Mouse (Mus musculus): ENCODE results near the gene Pafah1b3. TPM values are rescaled to one million over a fixed set of nuclear protein-coding genes. Genes with fewer than 3 reads are reported as not detected.
"Not testable (repeated sequence)": the region's sequence is repeated elsewhere in the genome, so short reads cannot be mapped to it uniquely, and the experiment has no call there.

The Pafah1b3 gene
- polyA plus RNA-seq, 1 experiment: 37.1 TPM

GRCm38 (mm10) chr7:25269545-25270271 lies 28.1 kb downstream of the Pafah1b3 start:
- TF ChIP-seq POLR2A (IDR thresholded peaks at IDR 0.05; ENCODE audit: control insufficient read depth, low read depth, low read length): no peak
- TF ChIP-seq CTCF (IDR thresholded peaks at IDR 0.05; ENCODE audit: control insufficient read depth, insufficient read depth, insufficient replicate concordance, low read depth, low read length): no peak
- Histone ChIP-seq H3K27me3 (ENCODE audit: control insufficient read depth, insufficient read depth, low read length) (no peaks in the 10 kb centered on the region), H3K4me1 (ENCODE audit: control insufficient read depth, insufficient read depth, low read length) (peaks cover 14% of the 10 kb centered on the region), H3K4me3 (ENCODE audit: control insufficient read depth, low read depth, low read length) (no peak overlapping the region), H3K27ac (ENCODE audit: control insufficient read depth, insufficient read depth, low read depth, low read length) (no peak overlapping the region), H3K36me3 (ENCODE audit: control insufficient read depth, insufficient read depth, low read length) (no peaks in the 10 kb centered on the region)

GRCm38 (mm10) chr7:25269029-25269428 lies 28.8 kb downstream of the Pafah1b3 start:
- Histone ChIP-seq H3K27me3 (ENCODE audit: control insufficient read depth, insufficient read depth, low read length) (no peaks in the 10 kb centered on the region), H3K4me3 (ENCODE audit: control insufficient read depth, low read depth, low read length) (peak overlapping the region; percentile 96), H3K36me3 (ENCODE audit: control insufficient read depth, insufficient read depth, low read length) (no peaks in the 10 kb centered on the region), H3K4me1 (ENCODE audit: control insufficient read depth, insufficient read depth, low read length) (peaks cover 14% of the 10 kb centered on the region), H3K27ac (ENCODE audit: control insufficient read depth, insufficient read depth, low read depth, low read length) (no peak overlapping the region; the same call in 1 of the 2 replicates)
- TF ChIP-seq POLR2A (IDR thresholded peaks at IDR 0.05; ENCODE audit: control insufficient read depth, low read depth, low read length): no peak
- no peak for TF ChIP-seq CTCF (IDR thresholded peaks at IDR 0.05; ENCODE audit: control insufficient read depth, insufficient read depth, insufficient replicate concordance, low read depth, low read length)

- H3K4me3 ChIP-seq (ENCODE audit: control insufficient read depth, low read depth, low read length): peak overlapping the region; percentile 96
- H3K36me3 ChIP-seq (ENCODE audit: control insufficient read depth, insufficient read depth, low read length): no peaks in the 10 kb centered on the region
- TF ChIP-seq CTCF (IDR thresholded peaks at IDR 0.05; ENCODE audit: control insufficient read depth, insufficient read depth, insufficient replicate concordance, low read depth, low read length) (no peak), POLR2A (IDR thresholded peaks at IDR 0.05; ENCODE audit: control insufficient read depth, low read depth, low read length) (no peak)
- no peaks in the 10 kb centered on the region for H3K27me3 ChIP-seq (ENCODE audit: control insufficient read depth, insufficient read depth, low read length)
- H3K4me1 ChIP-seq (ENCODE audit: control insufficient read depth, insufficient read depth, low read length): peaks cover 14% of the 10 kb centered on the region
- H3K27ac ChIP-seq (ENCODE audit: control insufficient read depth, insufficient read depth, low read depth, low read length): peak overlapping the region; percentile 63
These were observed 29.2 kb downstream of the Pafah1b3 start for GRCm38 (mm10) chr7:25268588-25268987.

GRCm38 (mm10) chr7:25267751-25268463 lies 29.9 kb downstream of the Pafah1b3 start:
- Histone ChIP-seq H3K27ac (ENCODE audit: control insufficient read depth, insufficient read depth, low read depth, low read length) (peak overlapping the region; percentile 100), H3K4me3 (ENCODE audit: control insufficient read depth, low read depth, low read length) (peak overlapping the region; percentile 96), H3K4me1 (ENCODE audit: control insufficient read depth, insufficient read depth, low read length) (peaks cover 14% of the 10 kb centered on the region)

GRCm38 (mm10) chr7:25267301-25267750 lies 30.5 kb downstream of the Pafah1b3 start, which contains the start of gene Cic:
TSS of gene Cic (plus strand) at chr7:25267704.
- H3K4me1 ChIP-seq (ENCODE audit: control insufficient read depth, insufficient read depth, low read length): peaks cover 14% of the 10 kb centered on the region

More at GRCm38 (mm10) chr7:25267751-25268463, 29.9 kb downstream of the Pafah1b3 start:
- TF ChIP-seq POLR2A (IDR thresholded peaks at IDR 0.05; ENCODE audit: control insufficient read depth, low read depth, low read length): 0 out of 2 replicates have a peak, but pooled peaks have one; percentile 1
- TF ChIP-seq CTCF (IDR thresholded peaks at IDR 0.05; ENCODE audit: control insufficient read depth, insufficient read depth, insufficient replicate concordance, low read depth, low read length): no peak
- no peaks in the 10 kb centered on the region for H3K36me3 ChIP-seq (ENCODE audit: control insufficient read depth, insufficient read depth, low read length)
- no peaks in the 10 kb centered on the region for H3K27me3 ChIP-seq (ENCODE audit: control insufficient read depth, insufficient read depth, low read length)

GRCm38 (mm10) chr7:25266180-25266962 lies 31.4 kb downstream of the Pafah1b3 start:
- TF ChIP-seq CTCF (IDR thresholded peaks at IDR 0.05; ENCODE audit: control insufficient read depth, insufficient read depth, insufficient replicate concordance, low read depth, low read length) (no peak), POLR2A (IDR thresholded peaks at IDR 0.05; ENCODE audit: control insufficient read depth, low read depth, low read length) (no peak)
- Histone ChIP-seq H3K4me3 (ENCODE audit: control insufficient read depth, low read depth, low read length) (peak overlapping the region; percentile 96; the same call in 1 of the 2 replicates), H3K27ac (ENCODE audit: control insufficient read depth, insufficient read depth, low read depth, low read length) (peak overlapping the region; percentile 91), H3K36me3 (ENCODE audit: control insufficient read depth, insufficient read depth, low read length) (no peaks in the 10 kb centered on the region), H3K4me1 (ENCODE audit: control insufficient read depth, insufficient read depth, low read length) (peaks cover 14% of the 10 kb centered on the region), H3K27me3 (ENCODE audit: control insufficient read depth, insufficient read depth, low read length) (no peaks in the 10 kb centered on the region)

More at GRCm38 (mm10) chr7:25267301-25267750, 30.5 kb downstream of the Pafah1b3 start, which contains the start of gene Cic:
- H3K27me3 ChIP-seq (ENCODE audit: control insufficient read depth, insufficient read depth, low read length): no peaks in the 10 kb centered on the region
- peak within 1 kb of the TSS; percentile 100 for H3K27ac ChIP-seq (ENCODE audit: control insufficient read depth, insufficient read depth, low read depth, low read length)
- peak within 1 kb of the TSS; percentile 96 for H3K4me3 ChIP-seq (ENCODE audit: control insufficient read depth, low read depth, low read length)
- H3K36me3 ChIP-seq (ENCODE audit: control insufficient read depth, insufficient read depth, low read length): no peaks in the 10 kb centered on the region
- TF ChIP-seq CTCF (IDR thresholded peaks at IDR 0.05; ENCODE audit: control insufficient read depth, insufficient read depth, insufficient replicate concordance, low read depth, low read length) (no peak), POLR2A (IDR thresholded peaks at IDR 0.05; ENCODE audit: control insufficient read depth, low read depth, low read length) (peak; percentile 62)

GRCm38 (mm10) chr7:25265743-25266142 lies 32.0 kb downstream of the Pafah1b3 start:
- peaks cover 14% of the 10 kb centered on the region for H3K4me1 ChIP-seq (ENCODE audit: control insufficient read depth, insufficient read depth, low read length)
- H3K27me3 ChIP-seq (ENCODE audit: control insufficient read depth, insufficient read depth, low read length); H3K4me3 ChIP-seq (ENCODE audit: control insufficient read depth, low read depth, low read length); H3K27ac ChIP-seq (ENCODE audit: control insufficient read depth, insufficient read depth, low read depth, low read length); H3K36me3 ChIP-seq (ENCODE audit: control insufficient read depth, insufficient read depth, low read length): not testable (repeated sequence)

Data from testis, adult 2 months (tissue).